Mouse (Mus musculus): ENCODE data around the gene Meox2. TPM values are rescaled to one million over a fixed set of nuclear protein-coding genes. Genes with fewer than 3 reads are reported as not detected.

Meox2 gene
- not detected for polyA plus RNA-seq (2017; shearing (Covaris generic))

DNA sequence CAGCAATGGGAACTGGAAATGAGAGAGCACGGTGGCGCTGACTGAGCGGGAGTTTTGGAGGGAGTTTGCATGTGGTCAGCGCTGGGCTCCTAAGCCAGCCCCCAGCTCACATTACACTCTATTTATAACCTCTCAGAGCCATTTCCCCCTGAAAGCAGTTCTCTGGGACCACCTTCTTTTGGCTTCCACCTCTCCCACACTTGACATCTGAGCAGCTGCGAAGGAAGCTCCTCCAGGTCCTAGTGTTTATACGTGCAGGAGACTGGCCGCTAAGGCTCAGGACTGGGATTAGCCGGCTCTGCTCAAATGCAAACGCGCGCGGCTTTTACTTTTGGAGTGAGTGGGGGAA is at the start of gene Meox2:
Gene Meox2 (plus strand): TSS at position 151 of the 349 bp plus-strand sequence.

Other genes with a start within 250 kb of the Meox2 start
- gene Agmo, start 133.1 kb downstream of the Meox2 start, polyA plus RNA-seq (2017; shearing (Covaris generic)): 0.16 TPM

Data from CD4-positive, CD25-positive, alpha-beta regulatory T cell (primary cell).